Mouse (Mus musculus): ENCODE measurements around the gene Ppib. TPM values are rescaled to one million over a fixed set of nuclear protein-coding genes. Genes with fewer than 3 reads are reported as not detected.
A peak's percentile ranks its signal among the peaks of the same experiment; 100 is the strongest.

Gene Ppib
- total and polyA plus RNA-seq, 2 experiments from 2014 or later, result 297 to 350 TPM

DNA sequence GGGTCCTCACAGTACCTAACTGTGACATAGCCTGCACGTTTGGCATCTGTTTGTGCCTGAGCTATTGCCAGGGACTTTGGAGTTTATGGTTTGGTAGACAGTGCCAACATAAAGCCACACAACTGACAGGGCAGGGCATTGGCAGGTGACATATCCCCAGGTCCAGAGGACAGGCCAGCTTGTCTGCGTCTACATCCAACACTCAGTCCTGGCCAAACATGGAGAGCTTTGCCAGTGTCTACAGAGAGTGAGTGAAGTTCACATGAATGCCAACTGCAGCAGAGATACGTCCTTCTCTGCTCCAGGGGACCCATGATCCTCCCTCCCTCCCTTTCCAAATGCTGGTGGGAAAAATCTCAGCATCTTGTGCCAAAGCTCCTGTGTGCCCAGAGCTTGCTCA, 24.1 kb downstream of the Ppib start:
- Histone ChIP-seq H3K27me3 (ENCODE audit: insufficient read depth, low read length) (no peaks in the 10 kb centered on the region), H3K27ac (ENCODE audit: low read depth, low read length) (no peak overlapping the region), H3K9me3 (ENCODE audit: low read length) (no peaks in the 10 kb centered on the region), H3K4me3 (ENCODE audit: low read depth, low read length) (no peak overlapping the region), H3K4me2 (ENCODE audit: low read depth) (no peak overlapping the region), H3K4me1 (ENCODE audit: insufficient read depth) (no peaks in the 10 kb centered on the region), H3K36me3 (ENCODE audit: insufficient read depth) (peaks cover 23% of the 10 kb centered on the region), H3K9ac (no peak overlapping the region)
- DNase-seq (no peak), ATAC-seq (no peak)
- WGBS, result 74% methylated on average over 3 of the region's 3 CpGs
- TF ChIP-seq CTCF (IDR thresholded peaks at IDR 0.05; ENCODE audit: low read depth), result no peak

DNA sequence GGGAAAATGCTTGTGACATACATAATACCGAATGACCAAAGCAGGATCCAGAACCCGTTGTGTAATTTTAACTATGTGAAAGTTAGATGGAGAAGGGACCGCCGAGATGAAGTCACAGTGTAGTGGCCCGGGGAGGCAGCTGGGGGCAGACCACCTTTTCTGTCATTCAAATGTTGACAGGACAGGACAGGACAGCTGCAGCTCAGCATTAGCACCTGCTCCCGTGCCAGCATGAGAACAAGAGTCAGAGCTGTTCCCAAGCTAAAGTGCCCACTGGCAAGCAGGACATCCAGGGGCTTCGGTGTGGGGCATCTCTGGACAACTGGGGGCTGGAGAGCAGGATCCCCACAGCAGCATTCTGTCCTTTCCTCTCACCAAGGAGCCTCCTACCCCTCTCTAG, 27.0 kb downstream of the Ppib start:
- Histone ChIP-seq H3K9ac (no peak overlapping the region), H3K4me1 (ENCODE audit: insufficient read depth) (no peaks in the 10 kb centered on the region), H3K27me3 (ENCODE audit: insufficient read depth, low read length) (no peaks in the 10 kb centered on the region), H3K36me3 (ENCODE audit: insufficient read depth) (peaks cover 49% of the 10 kb centered on the region), H3K27ac (ENCODE audit: low read depth, low read length) (no peak overlapping the region), H3K9me3 (ENCODE audit: low read length) (no peaks in the 10 kb centered on the region), H3K4me3 (ENCODE audit: low read depth, low read length) (no peak overlapping the region), H3K4me2 (ENCODE audit: low read depth) (no peak overlapping the region)
- WGBS, result 95% methylated on average over 7 of the region's 7 CpGs
- DNase-seq (no peak), ATAC-seq (no peak)
- no peak for TF ChIP-seq CTCF (IDR thresholded peaks at IDR 0.05; ENCODE audit: low read depth)

DNA sequence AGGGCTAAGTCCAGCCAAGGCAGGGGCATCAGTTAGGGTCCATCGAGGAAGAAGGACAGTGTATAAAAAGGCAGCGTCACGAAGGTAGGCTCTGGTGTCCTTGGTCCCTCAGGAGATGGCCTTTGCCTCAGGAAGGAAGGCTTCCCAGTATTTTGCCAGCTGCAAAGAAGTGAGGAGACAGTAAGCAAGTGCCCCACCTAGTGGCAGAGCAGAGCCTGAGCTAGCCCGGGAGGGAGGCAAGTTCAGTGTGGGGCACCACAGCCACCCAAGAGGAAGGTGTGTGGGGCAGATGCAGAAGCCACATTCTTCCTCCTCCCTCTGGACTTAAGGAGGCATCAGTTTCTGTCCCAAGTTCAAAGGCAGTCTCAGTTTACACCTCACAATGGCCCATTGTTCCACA, 28.4 kb downstream of the Ppib start:
- TF ChIP-seq CTCF (IDR thresholded peaks at IDR 0.05; ENCODE audit: low read depth), result peak; percentile 74
- H3K27ac ChIP-seq (ENCODE audit: low read depth, low read length), result no peak overlapping the region
- H3K4me2 ChIP-seq (ENCODE audit: low read depth), result no peak overlapping the region
- DNase-seq (no peak), ATAC-seq (no peak)
- H3K36me3 ChIP-seq (ENCODE audit: insufficient read depth), result peaks cover 62% of the 10 kb centered on the region
- no peak overlapping the region for H3K4me3 ChIP-seq (ENCODE audit: low read depth, low read length)
- H3K4me1 ChIP-seq (ENCODE audit: insufficient read depth), result no peaks in the 10 kb centered on the region
- 55% methylated on average over 4 of the region's 4 CpGs for WGBS
- no peaks in the 10 kb centered on the region for H3K9me3 ChIP-seq (ENCODE audit: low read length)
- H3K27me3 ChIP-seq (ENCODE audit: insufficient read depth, low read length), result no peaks in the 10 kb centered on the region
- no peak overlapping the region for H3K9ac ChIP-seq

DNA sequence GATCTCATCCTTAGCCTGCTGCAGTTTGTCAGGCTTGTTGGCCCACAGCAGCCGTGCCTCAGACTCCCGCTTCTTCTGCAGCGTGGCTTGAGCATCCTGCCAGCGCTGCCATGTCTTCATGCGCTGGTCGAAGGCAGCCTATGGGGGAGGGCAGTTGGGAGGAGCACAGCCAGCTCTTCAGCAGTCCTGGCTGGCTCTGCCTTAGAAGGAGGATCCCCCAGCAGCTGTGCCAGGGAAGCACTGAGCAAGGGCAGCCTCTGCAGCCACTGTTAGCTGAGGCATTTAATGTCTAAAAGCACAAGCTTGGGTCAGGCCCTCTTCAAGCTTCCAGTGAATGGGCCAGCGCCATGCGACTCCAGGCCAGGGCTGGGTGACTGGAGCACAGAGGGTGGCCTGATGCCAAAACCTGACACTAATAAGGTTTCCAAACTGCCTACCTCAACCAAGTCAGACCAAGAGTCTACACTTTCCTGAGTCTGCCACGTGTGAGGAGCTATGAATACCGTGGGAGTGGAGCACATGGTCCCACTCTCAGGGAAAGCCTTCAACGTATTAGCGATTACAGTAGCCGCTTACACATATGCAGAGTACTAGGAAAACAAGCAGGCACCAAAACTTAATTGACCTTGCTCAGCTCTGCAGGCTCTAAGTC, 30.7 kb downstream of the Ppib start:
- TF ChIP-seq CTCF (IDR thresholded peaks at IDR 0.05; ENCODE audit: low read depth), result no peak
- WGBS, result 82% methylated on average over 13 of the region's 13 CpGs
- Histone ChIP-seq H3K27me3 (ENCODE audit: insufficient read depth, low read length) (no peaks in the 10 kb centered on the region), H3K4me2 (ENCODE audit: low read depth) (no peak overlapping the region), H3K36me3 (ENCODE audit: insufficient read depth) (peaks cover 80% of the 10 kb centered on the region), H3K4me1 (ENCODE audit: insufficient read depth) (no peaks in the 10 kb centered on the region), H3K9ac (no peak overlapping the region), H3K4me3 (ENCODE audit: low read depth, low read length) (no peak overlapping the region), H3K27ac (ENCODE audit: low read depth, low read length) (no peak overlapping the region), H3K9me3 (ENCODE audit: low read length) (no peaks in the 10 kb centered on the region)
- DNase-seq (no peak), ATAC-seq (no peak)

GRCm38 (mm10) chr9:66091327-66092231, 31.6 kb downstream of the Ppib start:
- H3K27ac ChIP-seq (ENCODE audit: low read depth, low read length), result 0 out of 2 replicates have a peak overlapping the region, but pooled peaks have one; percentile 4
- no peaks in the 10 kb centered on the region for H3K9me3 ChIP-seq (ENCODE audit: low read length)
- ATAC-seq, result no peak
- WGBS, result 78% methylated on average over 6 of the region's 6 CpGs
- no peak overlapping the region for H3K4me2 ChIP-seq (ENCODE audit: low read depth)
- H3K27me3 ChIP-seq (ENCODE audit: insufficient read depth, low read length), result no peaks in the 10 kb centered on the region
- H3K9ac ChIP-seq, result no peak overlapping the region
- DNase-seq, result no peak
- no peak overlapping the region for H3K4me3 ChIP-seq (ENCODE audit: low read depth, low read length)
- TF ChIP-seq CTCF (IDR thresholded peaks at IDR 0.05; ENCODE audit: low read depth), result no peak
- peaks cover 88% of the 10 kb centered on the region for H3K36me3 ChIP-seq (ENCODE audit: insufficient read depth)
- no peaks in the 10 kb centered on the region for H3K4me1 ChIP-seq (ENCODE audit: insufficient read depth)

- ATAC-seq (no peak), DNase-seq (no peak)
- TF ChIP-seq CTCF (IDR thresholded peaks at IDR 0.05; ENCODE audit: low read depth), result no peak
- Histone ChIP-seq H3K4me3 (ENCODE audit: low read depth, low read length) (no peak overlapping the region), H3K27me3 (ENCODE audit: insufficient read depth, low read length) (no peaks in the 10 kb centered on the region), H3K36me3 (ENCODE audit: insufficient read depth) (peaks cover 89% of the 10 kb centered on the region), H3K9ac (no peak overlapping the region), H3K27ac (ENCODE audit: low read depth, low read length) (no peak overlapping the region), H3K4me2 (ENCODE audit: low read depth) (no peak overlapping the region), H3K4me1 (ENCODE audit: insufficient read depth) (no peaks in the 10 kb centered on the region), H3K9me3 (ENCODE audit: low read length) (no peaks in the 10 kb centered on the region)
- WGBS, result 82% methylated on average over 2 of the region's 2 CpGs
Observed at GRCm38 (mm10) chr9:66092664-66093063, 32.6 kb downstream of the Ppib start.

DNA sequence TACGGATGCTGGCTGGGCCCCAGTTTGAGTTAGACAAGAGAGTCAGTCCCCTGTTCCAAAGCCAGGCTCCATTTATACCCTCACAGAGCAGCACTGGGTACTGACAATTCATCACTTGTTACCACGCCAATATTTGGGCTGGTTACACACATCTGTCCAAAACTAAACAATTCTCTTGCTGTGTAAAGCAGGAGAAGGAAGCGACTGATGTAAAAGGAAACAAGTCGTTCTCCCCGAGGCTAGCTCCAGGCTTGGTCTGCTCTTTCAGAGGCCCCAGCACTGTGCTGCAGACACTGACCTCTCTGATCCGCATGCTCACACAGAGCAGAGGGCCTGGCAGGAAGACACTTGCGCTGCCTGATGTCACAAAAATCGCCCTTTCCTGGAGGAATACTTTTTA, 41.6 kb downstream of the Ppib start:
- H3K4me2 ChIP-seq (ENCODE audit: low read depth), result no peak overlapping the region
- ATAC-seq (peak; percentile 50; the same call in 1 of the 2 replicates), DNase-seq (no peak)
- 76% methylated on average over 8 of the region's 8 CpGs for WGBS
- H3K4me3 ChIP-seq (ENCODE audit: low read depth, low read length), result no peak overlapping the region
- no peak for TF ChIP-seq CTCF (IDR thresholded peaks at IDR 0.05; ENCODE audit: low read depth)
- no peaks in the 10 kb centered on the region for H3K27me3 ChIP-seq (ENCODE audit: insufficient read depth, low read length)
- no peaks in the 10 kb centered on the region for H3K4me1 ChIP-seq (ENCODE audit: insufficient read depth)
- H3K9ac ChIP-seq, result no peak overlapping the region
- no peak overlapping the region for H3K27ac ChIP-seq (ENCODE audit: low read depth, low read length)
- no peaks in the 10 kb centered on the region for H3K9me3 ChIP-seq (ENCODE audit: low read length)
- H3K36me3 ChIP-seq (ENCODE audit: insufficient read depth), result peaks cover 72% of the 10 kb centered on the region

All from forebrain, postnatal 0 days (tissue).